Mouse (Mus musculus): ENCODE data around the gene Eef2k. TPM values are rescaled to one million over a fixed set of nuclear protein-coding genes. Genes with fewer than 3 reads are reported as not detected.

Eef2k gene
- polyA plus RNA-seq, 1 experiment from 2014 or later, result 15.0 TPM

DNA sequence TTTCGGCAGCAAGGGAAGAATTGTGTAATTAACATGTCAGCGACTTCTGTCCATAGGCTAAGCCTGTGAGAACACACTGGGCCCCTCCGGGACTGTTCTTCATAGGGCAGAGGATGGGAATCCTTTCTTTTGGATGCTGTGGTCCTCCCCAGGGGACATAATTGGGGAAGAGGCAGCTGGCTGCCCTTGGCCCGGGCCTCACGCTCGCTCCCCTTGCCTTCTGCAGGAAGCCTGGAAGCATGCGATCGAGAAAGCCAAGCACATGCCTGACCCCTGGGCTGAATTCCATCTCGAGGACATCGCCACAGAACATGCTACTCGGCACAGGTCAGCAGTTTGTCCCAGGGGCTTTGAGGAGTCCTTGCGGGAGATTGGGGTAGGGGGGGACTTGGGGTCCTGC lies 30.5 kb downstream of the Eef2k start:
- Histone ChIP-seq H3K9me3 (ENCODE audit: control insufficient read depth, low read length) (no peaks in the 10 kb centered on the region), H3K4me1 (replicated peaks; ENCODE audit: control insufficient read depth, insufficient read depth, low read length) (no peaks in the 10 kb centered on the region), H3K9ac (no peak overlapping the region), H3K27me3 (ENCODE audit: control insufficient read depth, insufficient read depth, low read length) (no peaks in the 10 kb centered on the region), H3K4me2 (replicated peaks) (no peak overlapping the region), H3K27ac (no peak overlapping the region), H3K36me3 (replicated peaks; ENCODE audit: control insufficient read depth, insufficient read depth) (no peaks in the 10 kb centered on the region), H3K4me3 (replicated peaks; ENCODE audit: low read length) (no peak overlapping the region)
- no peak for DNase-seq (ENCODE audit: low spot score)
- ATAC-seq (ENCODE audit: low FRiP score), result no peak
- WGBS, result 71% methylated on average over 12 of the region's 12 CpGs

DNA sequence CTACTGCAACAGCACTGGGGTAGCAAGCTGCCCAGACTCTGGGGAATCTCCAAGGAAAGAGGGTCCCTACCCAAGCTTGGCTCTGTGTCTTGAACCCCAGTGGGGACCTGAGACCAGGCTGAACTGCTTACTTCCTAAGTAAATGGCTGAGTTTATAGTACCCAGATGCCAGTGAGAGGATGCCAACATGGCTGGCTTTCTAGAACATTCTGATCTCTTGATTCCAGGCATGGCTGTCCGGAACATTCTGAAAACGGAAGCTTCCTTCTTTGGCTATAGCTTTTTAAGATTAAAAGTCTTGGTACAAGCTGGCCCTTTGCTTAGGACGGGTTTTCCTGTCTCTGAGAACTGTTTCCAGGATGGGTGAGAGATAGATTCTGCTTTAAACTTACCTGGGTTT lies 31.4 kb downstream of the Eef2k start:
- DNase-seq (ENCODE audit: low spot score) (no peak), ATAC-seq (ENCODE audit: low FRiP score) (no peak)
- H3K4me1 ChIP-seq (replicated peaks; ENCODE audit: control insufficient read depth, insufficient read depth, low read length), result no peaks in the 10 kb centered on the region
- H3K36me3 ChIP-seq (replicated peaks; ENCODE audit: control insufficient read depth, insufficient read depth), result no peaks in the 10 kb centered on the region
- no peak overlapping the region for H3K4me3 ChIP-seq (replicated peaks; ENCODE audit: low read length)
- no peak overlapping the region for H3K27ac ChIP-seq
- H3K9me3 ChIP-seq (ENCODE audit: control insufficient read depth, low read length), result no peaks in the 10 kb centered on the region
- no peaks in the 10 kb centered on the region for H3K27me3 ChIP-seq (ENCODE audit: control insufficient read depth, insufficient read depth, low read length)
- no peak overlapping the region for H3K9ac ChIP-seq
- H3K4me2 ChIP-seq (replicated peaks), result no peak overlapping the region
- 99% methylated on average over 3 of the region's 3 CpGs for WGBS

DNA sequence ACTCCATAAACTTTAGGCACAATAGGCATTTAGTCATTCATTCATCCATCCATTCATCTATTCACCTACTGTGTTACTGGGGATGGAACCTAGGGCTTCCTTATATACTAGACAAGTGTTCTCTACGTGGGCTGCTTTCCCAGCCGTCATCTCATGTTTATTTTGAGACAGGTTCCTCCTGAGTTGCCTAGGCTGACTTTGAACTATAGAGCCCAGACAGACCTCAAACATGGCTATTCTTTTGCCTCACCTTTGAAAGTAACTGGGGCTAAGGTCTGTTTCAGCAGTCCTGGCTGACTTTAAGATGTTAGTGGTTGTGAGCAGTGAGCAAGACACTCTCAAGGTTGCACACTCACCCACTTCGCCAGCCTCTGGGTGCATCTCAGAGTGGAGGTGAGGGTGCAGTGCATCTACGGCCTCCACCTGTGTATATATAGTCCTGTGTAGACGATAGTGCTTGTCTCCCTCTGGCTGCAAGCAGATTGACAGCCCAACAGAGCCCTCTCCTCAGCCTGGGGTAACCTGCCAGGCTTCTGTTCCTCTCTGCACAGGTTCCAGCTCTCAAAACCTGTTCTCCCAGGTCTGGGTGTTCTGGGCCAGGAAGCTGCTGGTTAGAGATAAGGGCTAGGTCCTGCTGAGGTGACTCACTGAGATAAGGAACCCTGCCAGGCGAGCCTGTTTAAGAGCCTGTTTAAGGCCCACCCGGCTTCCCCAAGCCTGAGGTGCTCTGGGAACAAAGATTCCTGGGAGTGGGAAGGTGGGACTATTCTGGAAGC lies 32.3 kb downstream of the Eef2k start:
- ATAC-seq (ENCODE audit: low FRiP score), result no peak
- H3K9ac ChIP-seq, result no peak overlapping the region
- no peaks in the 10 kb centered on the region for H3K9me3 ChIP-seq (ENCODE audit: control insufficient read depth, low read length)
- H3K4me2 ChIP-seq (replicated peaks), result no peak overlapping the region
- H3K27ac ChIP-seq, result no peak overlapping the region
- no peaks in the 10 kb centered on the region for H3K27me3 ChIP-seq (ENCODE audit: control insufficient read depth, insufficient read depth, low read length)
- no peak overlapping the region for H3K4me3 ChIP-seq (replicated peaks; ENCODE audit: low read length)
- H3K36me3 ChIP-seq (replicated peaks; ENCODE audit: control insufficient read depth, insufficient read depth), result peaks cover 3% of the 10 kb centered on the region; the same call in 1 of the 2 replicates
- 76% methylated on average over 7 of the region's 7 CpGs for WGBS
- H3K4me1 ChIP-seq (replicated peaks; ENCODE audit: control insufficient read depth, insufficient read depth, low read length), result no peaks in the 10 kb centered on the region
- DNase-seq (ENCODE audit: low spot score), result no peak

DNA sequence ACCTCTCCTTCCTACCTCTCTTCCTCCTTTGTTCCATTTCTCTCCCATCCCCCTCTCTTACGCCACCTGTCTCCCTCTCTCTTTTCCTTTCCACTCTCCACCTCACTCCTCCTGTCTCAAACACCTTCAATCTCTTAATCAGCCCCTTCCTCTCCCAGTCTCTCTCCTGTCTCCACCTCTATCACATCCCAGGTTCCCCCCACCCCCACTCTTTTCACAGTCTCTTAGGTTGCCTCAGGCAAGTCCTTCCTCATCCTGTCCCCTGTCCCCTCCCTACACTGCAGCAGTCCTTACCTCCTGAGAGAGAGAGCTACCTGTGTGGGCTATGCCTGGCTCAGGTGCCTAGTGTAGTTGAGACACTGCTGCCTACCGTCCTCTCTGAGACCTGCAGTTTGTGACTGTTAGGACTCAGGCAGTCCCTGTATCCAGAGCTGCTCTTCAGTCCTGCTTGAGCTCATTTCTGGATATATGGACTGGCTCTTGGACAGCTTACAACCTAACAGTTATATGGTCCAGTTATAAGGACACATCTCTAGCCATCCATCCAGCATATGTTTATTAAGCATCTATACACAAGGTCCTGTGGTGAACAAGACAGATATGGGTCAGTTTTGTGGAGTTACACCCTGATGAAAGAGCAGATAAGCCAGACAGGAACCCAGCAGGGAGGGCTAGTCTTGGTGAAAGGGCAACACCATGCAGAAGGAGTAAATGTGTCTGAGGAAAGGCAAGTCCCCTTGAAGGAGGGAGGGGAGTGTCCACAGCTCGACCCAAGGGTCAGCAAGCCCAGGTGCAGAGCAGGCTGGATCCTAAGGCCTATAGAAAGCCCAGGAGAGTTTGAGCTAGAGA lies 33.1 kb downstream of the Eef2k start:
- no peaks in the 10 kb centered on the region for H3K9me3 ChIP-seq (ENCODE audit: control insufficient read depth, low read length)
- H3K4me2 ChIP-seq (replicated peaks), result no peak overlapping the region
- 84% methylated on average over 3 of the region's 3 CpGs for WGBS
- H3K9ac ChIP-seq, result no peak overlapping the region
- DNase-seq (ENCODE audit: low spot score) (no peak), ATAC-seq (ENCODE audit: low FRiP score) (no peak)
- H3K4me3 ChIP-seq (replicated peaks; ENCODE audit: low read length), result no peak overlapping the region
- H3K4me1 ChIP-seq (replicated peaks; ENCODE audit: control insufficient read depth, insufficient read depth, low read length), result no peaks in the 10 kb centered on the region
- H3K27me3 ChIP-seq (ENCODE audit: control insufficient read depth, insufficient read depth, low read length), result no peaks in the 10 kb centered on the region
- H3K27ac ChIP-seq, result no peak overlapping the region
- peaks cover 11% of the 10 kb centered on the region for H3K36me3 ChIP-seq (replicated peaks; ENCODE audit: control insufficient read depth, insufficient read depth)

DNA sequence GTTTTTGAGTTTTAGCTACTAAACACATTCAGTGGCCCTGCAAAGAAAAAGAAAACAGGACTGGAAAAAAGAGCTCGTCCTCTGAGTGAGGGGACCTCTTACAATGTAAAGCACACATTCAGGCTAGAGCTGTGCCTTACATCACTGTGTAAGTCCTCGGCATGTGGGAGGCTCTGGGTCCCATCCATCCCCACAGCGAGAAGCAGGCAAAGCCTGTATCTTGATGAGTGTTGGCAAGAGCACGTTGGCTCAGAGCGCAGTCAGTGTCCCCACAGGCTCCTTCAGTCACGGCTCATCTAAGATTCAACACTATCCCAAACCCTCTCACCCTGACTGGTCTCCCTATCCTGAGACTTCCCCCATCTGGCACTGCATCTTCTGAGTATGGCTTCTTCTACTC lies 35.6 kb downstream of the Eef2k start:
- no peaks in the 10 kb centered on the region for H3K27me3 ChIP-seq (ENCODE audit: control insufficient read depth, insufficient read depth, low read length)
- H3K9me3 ChIP-seq (ENCODE audit: control insufficient read depth, low read length), result no peaks in the 10 kb centered on the region
- no peak overlapping the region for H3K4me3 ChIP-seq (replicated peaks; ENCODE audit: low read length)
- no peak overlapping the region for H3K4me2 ChIP-seq (replicated peaks)
- peaks cover 18% of the 10 kb centered on the region for H3K36me3 ChIP-seq (replicated peaks; ENCODE audit: control insufficient read depth, insufficient read depth)
- 70% methylated on average over 6 of the region's 6 CpGs for WGBS
- 0 out of 2 replicates have a peak, but pooled peaks have one; percentile 43 for ATAC-seq (ENCODE audit: low FRiP score)
- H3K4me1 ChIP-seq (replicated peaks; ENCODE audit: control insufficient read depth, insufficient read depth, low read length), result no peaks in the 10 kb centered on the region
- no peak overlapping the region for H3K27ac ChIP-seq
- H3K9ac ChIP-seq, result no peak overlapping the region
- no peak for DNase-seq (ENCODE audit: low spot score)

DNA sequence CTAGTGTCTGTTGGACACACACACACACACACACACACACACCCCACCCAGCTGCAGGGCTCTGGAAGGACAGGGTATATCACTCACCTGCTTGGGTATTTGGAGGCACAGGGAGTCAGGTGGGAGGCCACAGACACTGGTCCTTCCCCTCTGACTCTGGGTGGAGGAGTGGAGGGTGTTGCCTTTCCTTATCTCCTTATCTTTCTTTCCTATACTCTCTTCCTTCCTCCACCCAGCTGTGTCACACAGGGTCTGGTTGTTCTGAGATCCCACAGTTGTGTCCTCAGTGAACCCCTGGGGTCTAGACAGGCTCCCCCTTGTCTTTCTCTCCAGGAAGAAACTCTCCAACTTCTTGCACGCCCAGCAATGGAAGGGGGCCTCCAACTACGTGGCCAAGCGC lies 37.3 kb downstream of the Eef2k start:
- no peak overlapping the region for H3K9ac ChIP-seq
- no peaks in the 10 kb centered on the region for H3K4me1 ChIP-seq (replicated peaks; ENCODE audit: control insufficient read depth, insufficient read depth, low read length)
- no peak overlapping the region for H3K4me2 ChIP-seq (replicated peaks)
- 96% methylated on average over 3 of the region's 3 CpGs for WGBS
- DNase-seq (ENCODE audit: low spot score) (no peak), ATAC-seq (ENCODE audit: low FRiP score) (no peak)
- H3K36me3 ChIP-seq (replicated peaks; ENCODE audit: control insufficient read depth, insufficient read depth), result peaks cover 33% of the 10 kb centered on the region
- no peaks in the 10 kb centered on the region for H3K9me3 ChIP-seq (ENCODE audit: control insufficient read depth, low read length)
- no peak overlapping the region for H3K4me3 ChIP-seq (replicated peaks; ENCODE audit: low read length)
- no peak overlapping the region for H3K27ac ChIP-seq
- H3K27me3 ChIP-seq (ENCODE audit: control insufficient read depth, insufficient read depth, low read length), result no peaks in the 10 kb centered on the region

DNA sequence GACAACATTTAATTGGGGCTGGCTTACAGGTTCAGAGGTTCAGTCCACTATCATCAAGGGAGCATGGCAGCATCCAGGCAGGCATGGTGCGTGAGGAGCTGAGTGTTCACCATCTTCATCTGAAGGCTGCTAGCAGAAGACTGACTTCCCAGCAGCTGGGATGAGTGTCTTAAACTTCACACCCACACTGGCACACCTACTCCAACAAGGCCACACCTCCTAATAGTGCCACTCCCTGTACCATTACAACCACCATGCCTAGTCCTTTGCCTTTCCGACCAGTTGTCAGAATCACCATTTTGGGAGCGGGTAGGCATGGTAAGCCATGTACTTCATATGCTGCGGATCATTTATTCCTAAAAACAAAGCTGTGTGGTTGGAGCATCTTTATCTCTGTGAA lies 38.1 kb downstream of the Eef2k start:
- peaks cover 39% of the 10 kb centered on the region for H3K36me3 ChIP-seq (replicated peaks; ENCODE audit: control insufficient read depth, insufficient read depth)
- H3K4me1 ChIP-seq (replicated peaks; ENCODE audit: control insufficient read depth, insufficient read depth, low read length), result no peaks in the 10 kb centered on the region
- no peak overlapping the region for H3K27ac ChIP-seq
- ATAC-seq (ENCODE audit: low FRiP score) (no peak), DNase-seq (ENCODE audit: low spot score) (no peak)
- H3K4me2 ChIP-seq (replicated peaks), result no peak overlapping the region
- no peak overlapping the region for H3K9ac ChIP-seq
- no peak overlapping the region for H3K4me3 ChIP-seq (replicated peaks; ENCODE audit: low read length)
- H3K9me3 ChIP-seq (ENCODE audit: control insufficient read depth, low read length), result no peaks in the 10 kb centered on the region
- 98% methylated on average over 4 of the region's 4 CpGs for WGBS
- H3K27me3 ChIP-seq (ENCODE audit: control insufficient read depth, insufficient read depth, low read length), result no peaks in the 10 kb centered on the region

DNA sequence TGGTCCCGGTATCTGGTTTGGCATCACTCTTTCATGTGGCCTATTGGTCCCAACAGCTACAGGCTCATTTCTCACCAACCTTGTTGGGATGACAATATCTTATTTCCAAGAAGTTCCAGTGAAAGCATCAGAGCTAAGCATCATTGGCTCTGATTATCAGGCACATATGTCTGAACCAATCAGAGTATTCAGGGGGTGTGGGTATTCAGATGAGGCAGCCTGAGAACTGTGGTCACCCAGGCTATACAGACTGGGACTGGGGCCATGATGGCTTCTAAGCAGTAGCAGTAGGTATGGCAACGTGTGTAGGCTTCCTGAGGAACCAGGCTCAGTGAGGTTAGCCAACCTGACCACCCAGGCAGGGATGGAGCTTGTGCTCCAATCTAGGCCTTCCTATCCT lies 38.8 kb downstream of the Eef2k start:
- no peak overlapping the region for H3K4me3 ChIP-seq (replicated peaks; ENCODE audit: low read length)
- DNase-seq (ENCODE audit: low spot score), result no peak
- H3K27ac ChIP-seq, result no peak overlapping the region
- no peaks in the 10 kb centered on the region for H3K9me3 ChIP-seq (ENCODE audit: control insufficient read depth, low read length)
- no peaks in the 10 kb centered on the region for H3K4me1 ChIP-seq (replicated peaks; ENCODE audit: control insufficient read depth, insufficient read depth, low read length)
- H3K9ac ChIP-seq, result no peak overlapping the region
- H3K36me3 ChIP-seq (replicated peaks; ENCODE audit: control insufficient read depth, insufficient read depth), result peaks cover 46% of the 10 kb centered on the region
- no peak overlapping the region for H3K4me2 ChIP-seq (replicated peaks)
- WGBS, result 70% methylated on average over 2 of the region's 2 CpGs
- ATAC-seq (ENCODE audit: low FRiP score), result no peak
- no peaks in the 10 kb centered on the region for H3K27me3 ChIP-seq (ENCODE audit: control insufficient read depth, insufficient read depth, low read length)

DNA sequence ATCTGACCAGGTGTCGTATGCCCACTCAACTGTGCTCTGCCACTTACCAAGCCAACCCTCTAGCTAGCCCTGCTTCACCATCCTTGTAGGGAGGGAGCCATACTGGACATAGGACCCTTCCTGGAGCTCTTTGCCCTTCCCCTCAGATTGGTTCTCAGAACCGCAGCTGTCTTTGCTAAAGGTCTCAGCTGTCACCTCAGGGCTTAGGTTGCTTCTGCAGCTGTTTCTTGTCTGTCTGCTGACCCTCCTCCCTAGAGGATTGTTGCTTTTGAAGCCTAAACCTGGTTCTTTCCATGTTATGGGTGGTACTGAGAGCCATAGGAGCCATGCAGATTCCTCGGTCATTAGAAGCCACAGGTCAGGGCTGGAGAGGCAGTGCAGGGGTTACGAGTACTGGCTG lies 40.0 kb downstream of the Eef2k start:
- H3K36me3 ChIP-seq (replicated peaks; ENCODE audit: control insufficient read depth, insufficient read depth), result peaks cover 56% of the 10 kb centered on the region

More for the DNA sequence above, 40.0 kb downstream of the Eef2k start:
- Histone ChIP-seq H3K9me3 (ENCODE audit: control insufficient read depth, low read length) (no peaks in the 10 kb centered on the region), H3K9ac (no peak overlapping the region), H3K4me2 (replicated peaks) (no peak overlapping the region), H3K4me3 (replicated peaks; ENCODE audit: low read length) (no peak overlapping the region), H3K27ac (no peak overlapping the region), H3K27me3 (ENCODE audit: control insufficient read depth, insufficient read depth, low read length) (no peaks in the 10 kb centered on the region), H3K4me1 (replicated peaks; ENCODE audit: control insufficient read depth, insufficient read depth, low read length) (no peaks in the 10 kb centered on the region)
- DNase-seq (ENCODE audit: low spot score) (no peak), ATAC-seq (ENCODE audit: low FRiP score) (no peak)
- WGBS, result 89% methylated on average over 4 of the region's 4 CpGs
